Mouse (Mus musculus) intestine, embryonic 14.5 days (tissue): ENCODE data around the gene Olfr96. TPM values are rescaled to one million over a fixed set of nuclear protein-coding genes. Genes with fewer than 3 reads are reported as not detected.

Source experiments
- polyA plus RNA-seq: library from polyadenylated mRNA; unstranded; fragments of >200 nt; fragmentation: Nextera tagmentation; extraction: Ambion mirVana; gene quantifications from 2 replicates; pipeline ENCODE4 v1.2.1, GENCODE M21; 2014

Gene Olfr96
- polyA plus RNA-seq, 1 experiment from 2014 or later: not detected

Other genes with a start within 250 kb of the Olfr96 start
- not detected in 2 replicates for gene 2410137M14Rik, start 238.9 kb upstream of the Olfr96 start, polyA plus RNA-seq
- gene H2-M5, start 230.6 kb upstream of the Olfr96 start, polyA plus RNA-seq: 0.16 and 0.51 TPM in 2 replicates
- gene Zfp57, start 219.0 kb upstream of the Olfr96 start, polyA plus RNA-seq: 78.3 and 85.0 TPM in 2 replicates
- 0.14 and 0.24 TPM in 2 replicates for gene Mog, start 196.7 kb upstream of the Olfr96 start, polyA plus RNA-seq
- gene Gabbr1, start 174.2 kb upstream of the Olfr96 start, polyA plus RNA-seq: 12.6 and 13.7 TPM in 2 replicates
- gene Olfr90, start 131.6 kb upstream of the Olfr96 start, polyA plus RNA-seq: 0.07 TPM in 1 of 2 replicates, not detected in the other
- not detected in 2 replicates for gene Olfr91, start 121.9 kb upstream of the Olfr96 start, polyA plus RNA-seq
- gene Olfr92, start 100.1 kb upstream of the Olfr96 start, polyA plus RNA-seq: not detected in 2 replicates
- not detected in 2 replicates for gene Olfr93, start 58.7 kb upstream of the Olfr96 start, polyA plus RNA-seq
- gene Ubd, start 26.3 kb upstream of the Olfr96 start, polyA plus RNA-seq: not detected in 2 replicates
- gene Olfr94, start 19.2 kb upstream of the Olfr96 start, polyA plus RNA-seq: not detected in 2 replicates
- not detected in 2 replicates for gene Olfr95, start 7.0 kb upstream of the Olfr96 start, polyA plus RNA-seq
- gene Olfr97, start 17.2 kb downstream of the Olfr96 start, polyA plus RNA-seq: not detected in 2 replicates
- gene Olfr98, start 43.6 kb downstream of the Olfr96 start, polyA plus RNA-seq: not detected in 2 replicates
- gene H2-M3, start 50.1 kb downstream of the Olfr96 start, polyA plus RNA-seq: 4.6 and 5.4 TPM in 2 replicates
- gene Olfr99, start 63.3 kb downstream of the Olfr96 start, polyA plus RNA-seq: not detected in 2 replicates
- gene Olfr101, start 84.2 kb downstream of the Olfr96 start, polyA plus RNA-seq: not detected in 2 replicates
- gene Olfr102, start 96.9 kb downstream of the Olfr96 start, polyA plus RNA-seq: not detected in 2 replicates
- gene Olfr103, start 119.6 kb downstream of the Olfr96 start, polyA plus RNA-seq: not detected in 2 replicates
- gene Olfr104-ps, start 139.4 kb downstream of the Olfr96 start, polyA plus RNA-seq: not detected in 2 replicates
- gene Olfr105-ps, start 158.9 kb downstream of the Olfr96 start, polyA plus RNA-seq: not detected in 2 replicates
- not detected in 2 replicates for gene Olfr106-ps, start 170.2 kb downstream of the Olfr96 start, polyA plus RNA-seq
- not detected in 2 replicates for gene Olfr107, start 179.1 kb downstream of the Olfr96 start, polyA plus RNA-seq
- gene Olfr108, start 225.3 kb downstream of the Olfr96 start, polyA plus RNA-seq: not detected in 2 replicates
- not detected in 2 replicates for gene Olfr109, start 238.8 kb downstream of the Olfr96 start, polyA plus RNA-seq